Mouse (Mus musculus): ENCODE results near the gene Manba. TPM values are rescaled to one million over a fixed set of nuclear protein-coding genes. Genes with fewer than 3 reads are reported as not detected.

The Manba gene
- polyA plus RNA-seq, 1 experiment from 2014 or later: 4.3 TPM

GRCm38 (mm10) chr3:135594238-135594917 is 109.0 kb downstream of the Manba start:
- Histone ChIP-seq H3K27me3 (replicated peaks; ENCODE audit: control insufficient read depth, insufficient read depth, low read length) (no peaks in the 10 kb centered on the region), H3K9ac (replicated peaks; ENCODE audit: low read depth, low read length) (no peak overlapping the region), H3K27ac (ENCODE audit: low read length) (no peak overlapping the region), H3K4me2 (ENCODE audit: low read length) (no peak overlapping the region), H3K36me3 (ENCODE audit: control insufficient read depth, insufficient read depth) (peaks cover 6% of the 10 kb centered on the region), H3K4me3 (replicated peaks; ENCODE audit: low read length) (no peak overlapping the region), H3K9me3 (ENCODE audit: control insufficient read depth, low read length) (no peaks in the 10 kb centered on the region), H3K4me1 (replicated peaks; ENCODE audit: control insufficient read depth, insufficient read depth, low read length) (peaks cover 2% of the 10 kb centered on the region)
- WGBS: 80% methylated on average over 21 of the region's 21 CpGs
- no peak for ATAC-seq

- Histone ChIP-seq H3K27me3 (replicated peaks; ENCODE audit: control insufficient read depth, insufficient read depth, low read length) (no peaks in the 10 kb centered on the region), H3K27ac (ENCODE audit: low read length) (no peak overlapping the region)
- 57% methylated on average over 4 of the region's 4 CpGs for WGBS
Measured at GRCm38 (mm10) chr3:135597014-135597413, 111.6 kb downstream of the Manba start.

GRCm38 (mm10) chr3:135598355-135598754 is 112.9 kb downstream of the Manba start:
- no peak for ATAC-seq
- Histone ChIP-seq H3K4me2 (ENCODE audit: low read length) (no peak overlapping the region), H3K36me3 (ENCODE audit: control insufficient read depth, insufficient read depth) (peaks cover 4% of the 10 kb centered on the region; the same call in 1 of the 2 replicates), H3K27ac (ENCODE audit: low read length) (no peak overlapping the region), H3K9me3 (ENCODE audit: control insufficient read depth, low read length) (no peaks in the 10 kb centered on the region), H3K27me3 (replicated peaks; ENCODE audit: control insufficient read depth, insufficient read depth, low read length) (no peaks in the 10 kb centered on the region), H3K4me1 (replicated peaks; ENCODE audit: control insufficient read depth, insufficient read depth, low read length) (no peaks in the 10 kb centered on the region), H3K9ac (replicated peaks; ENCODE audit: low read depth, low read length) (no peak overlapping the region), H3K4me3 (replicated peaks; ENCODE audit: low read length) (no peak overlapping the region)
- WGBS: 91% methylated on average over 3 of the region's 3 CpGs

More at GRCm38 (mm10) chr3:135597014-135597413, 111.6 kb downstream of the Manba start:
- H3K9me3 ChIP-seq (ENCODE audit: control insufficient read depth, low read length): no peaks in the 10 kb centered on the region
- H3K4me2 ChIP-seq (ENCODE audit: low read length): no peak overlapping the region
- no peaks in the 10 kb centered on the region for H3K4me1 ChIP-seq (replicated peaks; ENCODE audit: control insufficient read depth, insufficient read depth, low read length)
- ATAC-seq: no peak
- H3K36me3 ChIP-seq (ENCODE audit: control insufficient read depth, insufficient read depth): peaks cover 6% of the 10 kb centered on the region
- H3K4me3 ChIP-seq (replicated peaks; ENCODE audit: low read length): no peak overlapping the region
- H3K9ac ChIP-seq (replicated peaks; ENCODE audit: low read depth, low read length): no peak overlapping the region

- H3K4me1 ChIP-seq (replicated peaks; ENCODE audit: control insufficient read depth, insufficient read depth, low read length): no peaks in the 10 kb centered on the region
- whole genome bisulfite sequencing: 79% methylated on average over 10 of the region's 10 CpGs
- no peak overlapping the region for H3K9ac ChIP-seq (replicated peaks; ENCODE audit: low read depth, low read length)
- no peak overlapping the region for H3K4me3 ChIP-seq (replicated peaks; ENCODE audit: low read length)
- H3K4me2 ChIP-seq (ENCODE audit: low read length): no peak overlapping the region
- peaks cover 4% of the 10 kb centered on the region for H3K36me3 ChIP-seq (ENCODE audit: control insufficient read depth, insufficient read depth)
- H3K27ac ChIP-seq (ENCODE audit: low read length): no peak overlapping the region
- H3K9me3 ChIP-seq (ENCODE audit: control insufficient read depth, low read length): no peaks in the 10 kb centered on the region
- no peaks in the 10 kb centered on the region for H3K27me3 ChIP-seq (replicated peaks; ENCODE audit: control insufficient read depth, insufficient read depth, low read length)
- no peak for ATAC-seq
Measured at GRCm38 (mm10) chr3:135602731-135603130, 117.3 kb downstream of the Manba start.

GRCm38 (mm10) chr3:135604626-135605417 is 119.4 kb downstream of the Manba start:
- H3K27me3 ChIP-seq (replicated peaks; ENCODE audit: control insufficient read depth, insufficient read depth, low read length): no peaks in the 10 kb centered on the region
- no peak for ATAC-seq
- no peak overlapping the region for H3K27ac ChIP-seq (ENCODE audit: low read length)
- no peak overlapping the region for H3K4me2 ChIP-seq (ENCODE audit: low read length)
- H3K9me3 ChIP-seq (ENCODE audit: control insufficient read depth, low read length): no peaks in the 10 kb centered on the region
- H3K4me3 ChIP-seq (replicated peaks; ENCODE audit: low read length): no peak overlapping the region
- no peaks in the 10 kb centered on the region for H3K4me1 ChIP-seq (replicated peaks; ENCODE audit: control insufficient read depth, insufficient read depth, low read length)
- WGBS: 89% methylated on average over 10 of the region's 10 CpGs
- peaks cover 4% of the 10 kb centered on the region for H3K36me3 ChIP-seq (ENCODE audit: control insufficient read depth, insufficient read depth)
- no peak overlapping the region for H3K9ac ChIP-seq (replicated peaks; ENCODE audit: low read depth, low read length)

GRCm38 (mm10) chr3:135605474-135605873 is 120.1 kb downstream of the Manba start:
- no peak for ATAC-seq
- Histone ChIP-seq H3K4me1 (replicated peaks; ENCODE audit: control insufficient read depth, insufficient read depth, low read length) (no peaks in the 10 kb centered on the region; the same call in 1 of the 2 replicates), H3K27ac (ENCODE audit: low read length) (no peak overlapping the region), H3K9me3 (ENCODE audit: control insufficient read depth, low read length) (no peaks in the 10 kb centered on the region), H3K4me3 (replicated peaks; ENCODE audit: low read length) (no peak overlapping the region), H3K4me2 (ENCODE audit: low read length) (no peak overlapping the region), H3K27me3 (replicated peaks; ENCODE audit: control insufficient read depth, insufficient read depth, low read length) (no peaks in the 10 kb centered on the region), H3K9ac (replicated peaks; ENCODE audit: low read depth, low read length) (no peak overlapping the region), H3K36me3 (ENCODE audit: control insufficient read depth, insufficient read depth) (no peaks in the 10 kb centered on the region; the same call in none of the 2 replicates)
- WGBS: 79% methylated on average over 4 of the region's 4 CpGs

GRCm38 (mm10) chr3:135606592-135606991 is 121.2 kb downstream of the Manba start:
- Histone ChIP-seq H3K36me3 (ENCODE audit: control insufficient read depth, insufficient read depth) (no peaks in the 10 kb centered on the region; the same call in none of the 2 replicates), H3K4me1 (replicated peaks; ENCODE audit: control insufficient read depth, insufficient read depth, low read length) (no peaks in the 10 kb centered on the region; the same call in 1 of the 2 replicates), H3K4me2 (ENCODE audit: low read length) (no peak overlapping the region), H3K27me3 (replicated peaks; ENCODE audit: control insufficient read depth, insufficient read depth, low read length) (no peaks in the 10 kb centered on the region), H3K9ac (replicated peaks; ENCODE audit: low read depth, low read length) (no peak overlapping the region), H3K27ac (ENCODE audit: low read length) (no peak overlapping the region), H3K9me3 (ENCODE audit: control insufficient read depth, low read length) (no peaks in the 10 kb centered on the region), H3K4me3 (replicated peaks; ENCODE audit: low read length) (no peak overlapping the region)
- 90% methylated on average over 8 of the region's 8 CpGs for WGBS
- ATAC-seq: no peak

- 96% methylated on average over 9 of the region's 9 CpGs for WGBS
- H3K36me3 ChIP-seq (ENCODE audit: control insufficient read depth, insufficient read depth): no peaks in the 10 kb centered on the region; the same call in none of the 2 replicates
- no peaks in the 10 kb centered on the region for H3K9me3 ChIP-seq (ENCODE audit: control insufficient read depth, low read length)
- H3K4me2 ChIP-seq (ENCODE audit: low read length): no peak overlapping the region
- no peak overlapping the region for H3K27ac ChIP-seq (ENCODE audit: low read length)
- no peaks in the 10 kb centered on the region for H3K27me3 ChIP-seq (replicated peaks; ENCODE audit: control insufficient read depth, insufficient read depth, low read length)
- H3K4me1 ChIP-seq (replicated peaks; ENCODE audit: control insufficient read depth, insufficient read depth, low read length): no peaks in the 10 kb centered on the region; the same call in 1 of the 2 replicates
- no peak for ATAC-seq
- no peak overlapping the region for H3K4me3 ChIP-seq (replicated peaks; ENCODE audit: low read length)
- H3K9ac ChIP-seq (replicated peaks; ENCODE audit: low read depth, low read length): no peak overlapping the region
Measured at GRCm38 (mm10) chr3:135607021-135607420, 121.6 kb downstream of the Manba start.

GRCm38 (mm10) chr3:135607660-135608473 is 122.5 kb downstream of the Manba start:
- ATAC-seq: no peak
- no peaks in the 10 kb centered on the region for H3K27me3 ChIP-seq (replicated peaks; ENCODE audit: control insufficient read depth, insufficient read depth, low read length)
- 95% methylated on average over 24 of the region's 24 CpGs for WGBS

More at GRCm38 (mm10) chr3:135607660-135608473, 122.5 kb downstream of the Manba start:
- Histone ChIP-seq H3K27ac (ENCODE audit: low read length) (no peak overlapping the region), H3K4me3 (replicated peaks; ENCODE audit: low read length) (no peak overlapping the region), H3K4me2 (ENCODE audit: low read length) (no peak overlapping the region), H3K9ac (replicated peaks; ENCODE audit: low read depth, low read length) (no peak overlapping the region), H3K9me3 (ENCODE audit: control insufficient read depth, low read length) (no peaks in the 10 kb centered on the region), H3K36me3 (ENCODE audit: control insufficient read depth, insufficient read depth) (no peaks in the 10 kb centered on the region; the same call in none of the 2 replicates), H3K4me1 (replicated peaks; ENCODE audit: control insufficient read depth, insufficient read depth, low read length) (no peaks in the 10 kb centered on the region; the same call in 1 of the 2 replicates)

All from forebrain, embryonic 16.5 days (tissue).